Mouse (Mus musculus): ENCODE data around the gene Piezo1. TPM values are rescaled to one million over a fixed set of nuclear protein-coding genes. Genes with fewer than 3 reads are reported as not detected.

Gene Piezo1
- polyA plus RNA-seq, 1 experiment, result 59.4 TPM

GRCm38 (mm10) chr8:122517541-122518190 lies 33.5 kb downstream of the Piezo1 start:
- no peaks in the 10 kb centered on the region for H3K27me3 ChIP-seq (ENCODE audit: control insufficient read depth, insufficient read depth, low read length, poor library complexity, severe bottlenecking)
- no peak for TF ChIP-seq CTCF (IDR thresholded peaks at IDR 0.05; ENCODE audit: low read depth, low read length)
- no peak for TF ChIP-seq EP300 (IDR thresholded peaks at IDR 0.05; ENCODE audit: insufficient read depth, low read depth, low read length)
- no peak overlapping the region for H3K4me3 ChIP-seq (ENCODE audit: low read depth, low read length)
- peaks cover 17% of the 10 kb centered on the region for H3K4me1 ChIP-seq (ENCODE audit: control insufficient read depth, insufficient read depth, low read length)
- peak overlapping the region; percentile 33 for H3K27ac ChIP-seq (ENCODE audit: insufficient read depth, low read length)
- H3K36me3 ChIP-seq (ENCODE audit: control insufficient read depth, insufficient read depth, low read length, poor library complexity, severe bottlenecking), result no peaks in the 10 kb centered on the region; the same call in 1 of the 2 replicates
- no peaks in the 10 kb centered on the region for H3K9me3 ChIP-seq (replicated peaks; ENCODE audit: control insufficient read depth, insufficient read depth, low read length, poor library complexity, severe bottlenecking)
- H3K9ac ChIP-seq (ENCODE audit: low read depth, poor library complexity, severe bottlenecking), result no peak overlapping the region

GRCm38 (mm10) chr8:122515699-122516098 lies 35.4 kb downstream of the Piezo1 start:
- Histone ChIP-seq H3K9me3 (replicated peaks; ENCODE audit: control insufficient read depth, insufficient read depth, low read length, poor library complexity, severe bottlenecking) (no peaks in the 10 kb centered on the region), H3K4me3 (ENCODE audit: low read depth, low read length) (no peak overlapping the region), H3K36me3 (ENCODE audit: control insufficient read depth, insufficient read depth, low read length, poor library complexity, severe bottlenecking) (no peaks in the 10 kb centered on the region; the same call in 1 of the 2 replicates), H3K9ac (ENCODE audit: low read depth, poor library complexity, severe bottlenecking) (no peak overlapping the region), H3K27me3 (ENCODE audit: control insufficient read depth, insufficient read depth, low read length, poor library complexity, severe bottlenecking) (no peaks in the 10 kb centered on the region), H3K4me1 (ENCODE audit: control insufficient read depth, insufficient read depth, low read length) (peaks cover 13% of the 10 kb centered on the region), H3K27ac (ENCODE audit: insufficient read depth, low read length) (no peak overlapping the region)
- TF ChIP-seq POLR2A (IDR thresholded peaks at IDR 0.05; ENCODE audit: insufficient read depth, low read length) (no peak), CTCF (IDR thresholded peaks at IDR 0.05; ENCODE audit: low read depth, low read length) (no peak), EP300 (IDR thresholded peaks at IDR 0.05; ENCODE audit: insufficient read depth, low read depth, low read length) (no peak)

GRCm38 (mm10) chr8:122512392-122512791 lies 38.7 kb downstream of the Piezo1 start:
- Histone ChIP-seq H3K36me3 (ENCODE audit: control insufficient read depth, insufficient read depth, low read length, poor library complexity, severe bottlenecking) (no peaks in the 10 kb centered on the region; the same call in 1 of the 2 replicates), H3K9ac (ENCODE audit: low read depth, poor library complexity, severe bottlenecking) (no peak overlapping the region), H3K27ac (ENCODE audit: insufficient read depth, low read length) (no peak overlapping the region), H3K4me3 (ENCODE audit: low read depth, low read length) (no peak overlapping the region), H3K27me3 (ENCODE audit: control insufficient read depth, insufficient read depth, low read length, poor library complexity, severe bottlenecking) (no peaks in the 10 kb centered on the region), H3K9me3 (replicated peaks; ENCODE audit: control insufficient read depth, insufficient read depth, low read length, poor library complexity, severe bottlenecking) (no peaks in the 10 kb centered on the region), H3K4me1 (ENCODE audit: control insufficient read depth, insufficient read depth, low read length) (peaks cover 3% of the 10 kb centered on the region)
- no peak for TF ChIP-seq POLR2A (IDR thresholded peaks at IDR 0.05; ENCODE audit: insufficient read depth, low read length)
- no peak for TF ChIP-seq CTCF (IDR thresholded peaks at IDR 0.05; ENCODE audit: low read depth, low read length)
- TF ChIP-seq EP300 (IDR thresholded peaks at IDR 0.05; ENCODE audit: insufficient read depth, low read depth, low read length), result no peak

GRCm38 (mm10) chr8:122511552-122511951 lies 39.6 kb downstream of the Piezo1 start:
- peak overlapping the region; percentile 31; the same call in 1 of the 2 replicates for H3K27ac ChIP-seq (ENCODE audit: insufficient read depth, low read length)
- H3K9me3 ChIP-seq (replicated peaks; ENCODE audit: control insufficient read depth, insufficient read depth, low read length, poor library complexity, severe bottlenecking), result no peaks in the 10 kb centered on the region
- H3K36me3 ChIP-seq (ENCODE audit: control insufficient read depth, insufficient read depth, low read length, poor library complexity, severe bottlenecking), result peaks cover 3% of the 10 kb centered on the region; the same call in 1 of the 2 replicates
- H3K9ac ChIP-seq (ENCODE audit: low read depth, poor library complexity, severe bottlenecking), result peak overlapping the region; percentile 13; the same call in 1 of the 2 replicates
- H3K4me3 ChIP-seq (ENCODE audit: low read depth, low read length), result no peak overlapping the region
- H3K27me3 ChIP-seq (ENCODE audit: control insufficient read depth, insufficient read depth, low read length, poor library complexity, severe bottlenecking), result no peaks in the 10 kb centered on the region
- H3K4me1 ChIP-seq (ENCODE audit: control insufficient read depth, insufficient read depth, low read length), result peaks cover 3% of the 10 kb centered on the region
- TF ChIP-seq CTCF (IDR thresholded peaks at IDR 0.05; ENCODE audit: low read depth, low read length) (no peak), EP300 (IDR thresholded peaks at IDR 0.05; ENCODE audit: insufficient read depth, low read depth, low read length) (no peak), POLR2A (IDR thresholded peaks at IDR 0.05; ENCODE audit: insufficient read depth, low read length) (no peak)

GRCm38 (mm10) chr8:122500856-122501255 lies 50.3 kb downstream of the Piezo1 start:
- TF ChIP-seq CTCF (IDR thresholded peaks at IDR 0.05; ENCODE audit: low read depth, low read length), result peak; percentile 95
- no peak for TF ChIP-seq EP300 (IDR thresholded peaks at IDR 0.05; ENCODE audit: insufficient read depth, low read depth, low read length)
- Histone ChIP-seq H3K9me3 (replicated peaks; ENCODE audit: control insufficient read depth, insufficient read depth, low read length, poor library complexity, severe bottlenecking) (no peaks in the 10 kb centered on the region), H3K4me1 (ENCODE audit: control insufficient read depth, insufficient read depth, low read length) (no peaks in the 10 kb centered on the region), H3K9ac (ENCODE audit: low read depth, poor library complexity, severe bottlenecking) (no peak overlapping the region), H3K27ac (ENCODE audit: insufficient read depth, low read length) (no peak overlapping the region), H3K36me3 (ENCODE audit: control insufficient read depth, insufficient read depth, low read length, poor library complexity, severe bottlenecking) (peaks cover 19% of the 10 kb centered on the region), H3K27me3 (ENCODE audit: control insufficient read depth, insufficient read depth, low read length, poor library complexity, severe bottlenecking) (no peaks in the 10 kb centered on the region), H3K4me3 (ENCODE audit: low read depth, low read length) (no peak overlapping the region)

GRCm38 (mm10) chr8:122497912-122498311 lies 53.2 kb downstream of the Piezo1 start:
- peaks cover 41% of the 10 kb centered on the region for H3K36me3 ChIP-seq (ENCODE audit: control insufficient read depth, insufficient read depth, low read length, poor library complexity, severe bottlenecking)
- peak overlapping the region; percentile 6; the same call in 1 of the 2 replicates for H3K9ac ChIP-seq (ENCODE audit: low read depth, poor library complexity, severe bottlenecking)
- H3K27me3 ChIP-seq (ENCODE audit: control insufficient read depth, insufficient read depth, low read length, poor library complexity, severe bottlenecking), result no peaks in the 10 kb centered on the region
- TF ChIP-seq POLR2A (IDR thresholded peaks at IDR 0.05; ENCODE audit: insufficient read depth, low read length) (no peak), CTCF (IDR thresholded peaks at IDR 0.05; ENCODE audit: low read depth, low read length) (peak; percentile 84), EP300 (IDR thresholded peaks at IDR 0.05; ENCODE audit: insufficient read depth, low read depth, low read length) (no peak)
- no peak overlapping the region for H3K27ac ChIP-seq (ENCODE audit: insufficient read depth, low read length)
- no peaks in the 10 kb centered on the region for H3K9me3 ChIP-seq (replicated peaks; ENCODE audit: control insufficient read depth, insufficient read depth, low read length, poor library complexity, severe bottlenecking)
- 0 out of 2 replicates have a peak overlapping the region, but pooled peaks have one; percentile 7 for H3K4me3 ChIP-seq (ENCODE audit: low read depth, low read length)
- H3K4me1 ChIP-seq (ENCODE audit: control insufficient read depth, insufficient read depth, low read length), result no peaks in the 10 kb centered on the region
